Mouse (Mus musculus): ENCODE results near the gene Gja5.

- TF ChIP-seq CTCF (IDR thresholded peaks at IDR 0.05; ENCODE audit: low read depth, low read length) (no peak), POLR2A (IDR thresholded peaks at IDR 0.05; ENCODE audit: extremely low read depth, insufficient read depth, low read length) (no peak)
These were observed 35.9 kb upstream of the Gja5 start for GRCm38 (mm10) chr3:96868566-96868965.

Data from liver, adult 2 months (tissue).